Mouse (Mus musculus): ENCODE measurements around the gene 1110017D15Rik.

DNA sequence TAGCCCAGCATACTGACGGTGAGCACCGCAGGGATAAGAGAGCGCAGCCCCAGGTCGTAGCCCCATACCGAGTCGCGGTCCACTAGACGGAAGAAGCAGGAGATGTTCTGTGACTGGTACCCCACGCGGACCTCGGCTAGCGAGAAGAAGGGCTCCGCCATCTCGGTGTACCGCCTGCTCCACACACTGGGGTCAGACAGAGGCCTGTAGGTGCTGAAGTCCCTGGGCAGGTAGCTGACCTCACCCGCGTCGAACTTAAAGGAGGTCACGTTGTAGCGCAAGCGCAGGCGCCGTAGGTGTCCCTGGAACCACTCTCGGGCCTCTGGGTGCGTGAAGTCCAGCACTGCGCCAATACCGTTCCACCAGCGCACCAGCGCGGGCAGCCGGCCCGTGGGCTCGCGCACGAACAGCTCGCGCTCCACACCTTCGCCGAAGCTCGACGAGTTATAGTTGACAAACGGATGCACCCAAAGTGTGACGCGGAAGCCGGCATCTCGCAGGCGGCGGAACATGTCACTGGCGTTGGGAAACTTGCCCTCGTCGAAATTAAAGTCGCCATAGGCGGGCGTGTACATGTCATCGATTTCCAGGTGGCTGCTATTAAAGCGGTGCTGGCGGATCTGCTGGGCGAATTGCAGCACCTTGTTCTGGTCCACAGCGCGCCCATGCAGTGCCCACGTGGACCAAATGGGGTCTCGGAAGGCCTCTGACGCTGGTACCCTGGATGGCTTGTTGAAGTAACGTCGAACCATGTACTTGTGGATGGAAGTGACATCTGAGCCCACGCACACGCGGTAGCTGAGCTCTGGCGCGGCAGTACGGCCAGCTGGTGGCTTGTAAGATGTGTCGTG is 18.9 kb downstream of the 1110017D15Rik start:
- TF ChIP-seq POLR2A (IDR thresholded peaks at IDR 0.05; ENCODE audit: borderline replicate concordance, extremely low read depth, low read depth, low read length), result no peak
- TF ChIP-seq CTCF (IDR thresholded peaks at IDR 0.05; ENCODE audit: insufficient read depth, low read length), result no peak

Measured in lung, adult 2 months (tissue).